Mouse (Mus musculus) central nervous system, embryonic 14 days (tissue): Measurements from ENCODE around the gene C1d. TPM values are rescaled to one million over a fixed set of nuclear protein-coding genes. Genes with fewer than 3 reads are reported as not detected.

Source experiments
- polyA plus RNA-seq: library from polyadenylated mRNA; depleted of rRNA; stranded (reverse); fragments of >200 nt; gene quantifications from 2 replicates; pipeline ENCODE4 v1.2.3, GENCODE M21; 2012; rRNA removed

Gene C1d
- 79.6 and 100 TPM in 2 replicates for polyA plus RNA-seq

DNA sequence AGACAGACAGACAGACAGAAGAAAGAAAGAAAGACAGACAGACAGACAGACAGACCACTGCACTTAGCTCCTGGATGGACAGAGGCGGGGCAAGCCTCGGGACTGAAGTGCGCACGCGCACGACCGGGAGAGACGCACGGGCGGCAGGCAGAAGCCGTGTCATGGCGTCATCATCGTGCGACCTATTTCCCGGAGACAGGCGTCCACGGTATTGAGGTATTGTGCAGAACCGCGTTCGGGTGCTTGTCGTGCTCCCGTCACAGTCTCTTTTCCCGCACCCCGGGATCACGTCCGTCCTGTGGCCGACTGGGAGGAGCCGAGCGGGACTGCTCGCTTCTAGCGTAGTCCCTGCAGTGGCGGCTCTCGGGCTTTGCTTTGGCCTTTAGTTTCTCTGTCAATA lies at the start of gene C1d:
C1d (plus strand) TSS at position 137 of the 400 bp plus-strand sequence.

DNA sequence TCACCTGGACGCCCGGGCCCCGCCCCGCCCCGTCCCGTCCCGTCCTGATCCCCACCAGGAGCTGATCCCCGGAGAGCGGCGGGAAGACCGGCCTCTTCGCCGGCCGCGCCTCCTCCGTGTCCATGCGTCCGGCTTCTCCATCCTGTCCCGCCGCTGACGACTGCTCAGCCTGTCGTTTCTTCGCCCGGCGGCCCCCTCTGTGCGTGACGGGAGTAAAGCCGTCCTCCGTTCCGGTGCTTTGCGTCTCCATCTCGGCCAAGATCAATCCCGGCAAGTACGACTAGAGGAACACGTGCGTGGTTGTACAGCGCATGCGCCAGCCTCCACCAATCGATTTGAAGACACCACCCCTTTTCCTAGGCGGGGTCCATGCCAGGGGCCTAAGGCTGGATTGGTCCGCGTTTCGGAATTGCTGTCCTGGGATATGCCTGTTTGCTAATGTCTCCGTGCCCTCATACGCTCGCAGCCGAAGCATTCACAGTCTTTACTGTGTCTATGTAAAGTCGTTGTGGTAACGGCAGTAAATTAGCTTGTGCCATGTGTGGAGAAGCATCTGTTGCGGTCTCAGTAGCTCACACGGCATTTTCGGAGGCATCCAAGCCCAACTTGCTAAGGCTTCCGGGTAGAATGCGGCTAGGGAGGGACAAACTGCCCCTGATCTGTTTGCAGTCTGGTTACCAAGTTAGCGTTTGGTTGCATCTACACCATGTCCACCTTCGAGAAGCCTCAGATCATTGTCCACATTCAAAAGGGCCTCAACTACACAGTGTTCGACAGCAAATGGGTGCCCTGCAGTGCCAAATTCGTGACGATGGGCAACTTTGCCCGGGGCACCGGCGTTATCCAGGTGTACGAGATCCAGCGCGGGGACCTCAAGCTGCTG lies 45.9 kb upstream of the C1d start, which contains the start of gene Pno1:
Pno1 (minus strand) TSS at position 311 of the 883 bp plus-strand sequence.

Other genes starting within 250 kb of the C1d start
- 97.8 and 98.3 TPM in 2 replicates for gene Cnrip1, start 206.0 kb upstream of the C1d start, polyA plus RNA-seq
- gene Plek, start 205.2 kb upstream of the C1d start, polyA plus RNA-seq, result 3.8 and 4.4 TPM in 2 replicates
- 105 and 118 TPM in 2 replicates for gene Ppp3r1, start 98.3 kb upstream of the C1d start, polyA plus RNA-seq
- 11.7 and 12.9 TPM in 2 replicates for gene Wdr92, start 75.5 kb upstream of the C1d start, polyA plus RNA-seq
- gene Pno1, start 46.0 kb upstream of the C1d start, polyA plus RNA-seq, result 14.8 and 16.1 TPM in 2 replicates